Mouse (Mus musculus): ENCODE measurements at regions not wholly inside any gene's neighbourhood (a gene's known extent, or its start where the extent isn't known, plus 50 kb on each side); places are given as distances from the start of the nearest gene placed in this dataset.

DNA sequence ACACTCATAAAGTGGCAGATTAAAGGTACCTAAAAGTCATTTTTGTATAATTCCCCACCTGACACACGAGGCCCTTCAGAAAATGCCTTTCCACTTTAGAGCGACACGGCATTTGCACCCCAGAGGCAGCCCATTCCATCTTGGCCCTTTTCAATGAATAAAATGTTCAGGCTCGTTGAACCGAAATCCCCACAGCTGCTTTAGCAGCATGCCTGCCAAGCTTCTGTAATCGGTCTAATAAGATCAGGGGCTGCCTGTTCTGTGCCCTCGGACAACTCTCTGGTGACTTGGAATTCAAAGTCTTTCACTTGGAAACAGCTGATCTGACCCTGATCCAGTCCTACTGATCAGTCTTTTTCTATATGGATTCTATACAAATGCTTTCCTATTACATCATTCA, 123.3 kb upstream of the Spon1 start:
- TF ChIP-seq CTCF (IDR thresholded peaks at IDR 0.05; ENCODE audit: low read depth, low read length): no peak
- no peak for TF ChIP-seq POLR2A (IDR thresholded peaks at IDR 0.05; ENCODE audit: extremely low read depth, insufficient read depth, low read length)

Data from liver, adult 2 months (tissue).